Mouse (Mus musculus) olfactory bulb, adult 2 months (tissue): ENCODE results near the gene Ccdc186. TPM values are rescaled to one million over a fixed set of nuclear protein-coding genes. Genes with fewer than 3 reads are reported as not detected.

Source experiments
- H3K27ac ChIP-seq: fragments of 200-500 bp; 2 replicates; pipeline ENCODE4 v1.5.1; 2012; ENCODE audit warnings: low read depth, low read length; ENCODE audit not compliant: insufficient read depth
- H3K4me1 ChIP-seq: fragments of 200-500 bp; 2 replicates; pipeline ENCODE4 v1.6.1; 2012; ENCODE audit warnings: low read length; ENCODE audit not compliant: control insufficient read depth, insufficient read depth
- H3K4me3 ChIP-seq: fragments of 200-500 bp; 2 replicates; pipeline ENCODE4 v1.5.1; 2012; ENCODE audit warnings: mild to moderate bottlenecking, low read depth, low read length, moderate library complexity; ENCODE audit not compliant: insufficient read depth
- CTCF ChIP-seq: fragments of 200-500 bp; IDR thresholded peaks from 2 replicates; pipeline ENCODE4 v1.5.1; 2012; ENCODE audit warnings: low read depth, mild to moderate bottlenecking, low read length, moderate library complexity; ENCODE audit not compliant: insufficient read depth
- POLR2A ChIP-seq: fragments of 200-500 bp; IDR thresholded peaks from 2 replicates; pipeline ENCODE4 v1.6.1; 2012; ENCODE audit warnings: mild to moderate bottlenecking, low read depth, low read length, moderate library complexity; ENCODE audit not compliant: insufficient read depth
- WGBS: fragments of 180-500 bp; shearing (Covaris S2); methylation state at CpG from one replicate; pipeline ENCODE4 v1.1.7; 2018; 5-methylcytosine and 5-hydroxymethylcytosine counted together
- polyA plus RNA-seq: library from polyadenylated mRNA; stranded (reverse); fragments of >200 nt; gene quantifications from 2 replicates; pipeline ENCODE4 v1.2.4, GENCODE M21; 2012; ENCODE audit warnings: low replicate concordance; ENCODE audit not compliant: missing spikeins, insufficient read depth, insufficient read length

Ccdc186 gene
- polyA plus RNA-seq, 1 experiment: not detected

- no peak for TF ChIP-seq POLR2A
- TF ChIP-seq CTCF: no peak
- WGBS: 76% methylated on average over 3 of the region's 3 CpGs
- peaks cover 5% of the 10 kb centered on the region; the same call in 1 of the 2 replicates for H3K4me1 ChIP-seq
- H3K27ac ChIP-seq: no peak overlapping the region
- no peak overlapping the region for H3K4me3 ChIP-seq
Measured at GRCm38 (mm10) chr19:56749343-56749742, 72.6 kb downstream of the Ccdc186 start.

- no peak for TF ChIP-seq POLR2A
- TF ChIP-seq CTCF: no peak
- peaks cover 9% of the 10 kb centered on the region; the same call in 1 of the 2 replicates for H3K4me1 ChIP-seq
- no peak overlapping the region for H3K4me3 ChIP-seq
- H3K27ac ChIP-seq: no peak overlapping the region
- 67% methylated on average over 10 of the region's 10 CpGs for WGBS
Measured at GRCm38 (mm10) chr19:56747878-56748277, 74.1 kb downstream of the Ccdc186 start.

- Histone ChIP-seq H3K27ac (no peak overlapping the region), H3K4me3 (no peak overlapping the region), H3K4me1 (peaks cover 9% of the 10 kb centered on the region; the same call in 1 of the 2 replicates)
- no peak for TF ChIP-seq POLR2A
- TF ChIP-seq CTCF: no peak
- 96% methylated on average over 9 of the region's 9 CpGs for WGBS
Measured at GRCm38 (mm10) chr19:56746618-56747017, 75.4 kb downstream of the Ccdc186 start.

GRCm38 (mm10) chr19:56745528-56745927, 76.5 kb downstream of the Ccdc186 start:
- TF ChIP-seq CTCF (no peak), POLR2A (no peak)

GRCm38 (mm10) chr19:56745061-56745460, 76.9 kb downstream of the Ccdc186 start:
- TF ChIP-seq POLR2A: no peak
- no peak for TF ChIP-seq CTCF
- no peak overlapping the region for H3K4me3 ChIP-seq
- H3K4me1 ChIP-seq: peaks cover 9% of the 10 kb centered on the region; the same call in 1 of the 2 replicates
- WGBS: 79% methylated on average over 7 of the region's 7 CpGs
- H3K27ac ChIP-seq: no peak overlapping the region

More at GRCm38 (mm10) chr19:56745528-56745927, 76.5 kb downstream of the Ccdc186 start:
- Histone ChIP-seq H3K4me1 (peaks cover 9% of the 10 kb centered on the region; the same call in 1 of the 2 replicates), H3K27ac (no peak overlapping the region), H3K4me3 (no peak overlapping the region)
- WGBS: 82% methylated on average over 6 of the region's 6 CpGs

Other genes starting within 250 kb of the Ccdc186 start
- not detected in 2 replicates for gene Adrb1, start 100.0 kb downstream of the Ccdc186 start, polyA plus RNA-seq
- gene Tdrd1, start 4.0 kb upstream of the Ccdc186 start, polyA plus RNA-seq: not detected in 2 replicates
- not detected in 2 replicates for gene Vwa2, start 52.1 kb upstream of the Ccdc186 start, polyA plus RNA-seq
- not detected in 2 replicates for gene Afap1l2, start 186.0 kb upstream of the Ccdc186 start, polyA plus RNA-seq